Mouse (Mus musculus): ENCODE data around the gene Ddx10. TPM values are rescaled to one million over a fixed set of nuclear protein-coding genes. Genes with fewer than 3 reads are reported as not detected.

Ddx10 gene
- polyA plus RNA-seq, 1 experiment = 2.2 TPM

GRCm38 (mm10) chr9:53072088-53072487 lies 175.8 kb downstream of the Ddx10 start:
- H3K4me1 ChIP-seq (ENCODE audit: control insufficient read depth, insufficient read depth, low read length) = no peaks in the 10 kb centered on the region
- no peak overlapping the region for H3K4me3 ChIP-seq (ENCODE audit: insufficient read depth, low read depth, low read length)
- no peaks in the 10 kb centered on the region for H3K27me3 ChIP-seq (replicated peaks; ENCODE audit: control insufficient read depth, insufficient read depth, low read length)
- 82% methylated on average over 9 of the region's 9 CpGs for WGBS
- no peak overlapping the region for H3K27ac ChIP-seq (ENCODE audit: insufficient read depth, low read depth, low read length)
- DNase-seq = no peak
- no peaks in the 10 kb centered on the region for H3K36me3 ChIP-seq (ENCODE audit: control insufficient read depth, insufficient read depth, low read length)
- TF ChIP-seq POLR2A (IDR thresholded peaks at IDR 0.05; ENCODE audit: low read depth, low read length) (no peak), CTCF (conservative IDR thresholded peaks at IDR 0.05; ENCODE audit: insufficient read depth, insufficient read length, low read depth, low read length) (no peak)

- H3K27ac ChIP-seq (ENCODE audit: insufficient read depth, low read depth, low read length) = no peak overlapping the region
- H3K4me1 ChIP-seq (ENCODE audit: control insufficient read depth, insufficient read depth, low read length) = no peaks in the 10 kb centered on the region
- no peaks in the 10 kb centered on the region for H3K36me3 ChIP-seq (ENCODE audit: control insufficient read depth, insufficient read depth, low read length)
- no peaks in the 10 kb centered on the region for H3K27me3 ChIP-seq (replicated peaks; ENCODE audit: control insufficient read depth, insufficient read depth, low read length)
- no peak for DNase-seq
- 48% methylated on average over 12 of the region's 12 CpGs for whole genome bisulfite sequencing
- TF ChIP-seq CTCF (conservative IDR thresholded peaks at IDR 0.05; ENCODE audit: insufficient read depth, insufficient read length, low read depth, low read length) (no peak), POLR2A (IDR thresholded peaks at IDR 0.05; ENCODE audit: low read depth, low read length) (no peak)
- no peak overlapping the region for H3K4me3 ChIP-seq (ENCODE audit: insufficient read depth, low read depth, low read length)
These were observed 176.9 kb downstream of the Ddx10 start for GRCm38 (mm10) chr9:53070875-53071524.

- Histone ChIP-seq H3K27me3 (replicated peaks; ENCODE audit: control insufficient read depth, insufficient read depth, low read length) (no peaks in the 10 kb centered on the region), H3K4me3 (ENCODE audit: insufficient read depth, low read depth, low read length) (no peak overlapping the region), H3K4me1 (ENCODE audit: control insufficient read depth, insufficient read depth, low read length) (no peaks in the 10 kb centered on the region), H3K27ac (ENCODE audit: insufficient read depth, low read depth, low read length) (no peak overlapping the region), H3K36me3 (ENCODE audit: control insufficient read depth, insufficient read depth, low read length) (no peaks in the 10 kb centered on the region)
- no peak for DNase-seq
- TF ChIP-seq POLR2A (IDR thresholded peaks at IDR 0.05; ENCODE audit: low read depth, low read length) (no peak), CTCF (conservative IDR thresholded peaks at IDR 0.05; ENCODE audit: insufficient read depth, insufficient read length, low read depth, low read length) (no peak)
- 92% methylated on average over 5 of the region's 5 CpGs for WGBS
These were observed 179.7 kb downstream of the Ddx10 start for GRCm38 (mm10) chr9:53068166-53068565.

GRCm38 (mm10) chr9:53066428-53066827 lies 181.4 kb downstream of the Ddx10 start:
- DNase-seq = peak; percentile 8
- no peaks in the 10 kb centered on the region for H3K36me3 ChIP-seq (ENCODE audit: control insufficient read depth, insufficient read depth, low read length)
- H3K27me3 ChIP-seq (replicated peaks; ENCODE audit: control insufficient read depth, insufficient read depth, low read length) = no peaks in the 10 kb centered on the region
- no peak overlapping the region for H3K27ac ChIP-seq (ENCODE audit: insufficient read depth, low read depth, low read length)
- no peak overlapping the region for H3K4me3 ChIP-seq (ENCODE audit: insufficient read depth, low read depth, low read length)
- 39% methylated on average over 4 of the region's 4 CpGs for WGBS
- H3K4me1 ChIP-seq (ENCODE audit: control insufficient read depth, insufficient read depth, low read length) = no peaks in the 10 kb centered on the region
- no peak for TF ChIP-seq CTCF (conservative IDR thresholded peaks at IDR 0.05; ENCODE audit: insufficient read depth, insufficient read length, low read depth, low read length)
- TF ChIP-seq POLR2A (IDR thresholded peaks at IDR 0.05; ENCODE audit: low read depth, low read length) = no peak

- 20% methylated on average over 2 of the region's 2 CpGs for WGBS
- Histone ChIP-seq H3K4me1 (ENCODE audit: control insufficient read depth, insufficient read depth, low read length) (no peaks in the 10 kb centered on the region), H3K36me3 (ENCODE audit: control insufficient read depth, insufficient read depth, low read length) (no peaks in the 10 kb centered on the region), H3K4me3 (ENCODE audit: insufficient read depth, low read depth, low read length) (no peak overlapping the region), H3K27ac (ENCODE audit: insufficient read depth, low read depth, low read length) (peak overlapping the region; percentile 66), H3K27me3 (replicated peaks; ENCODE audit: control insufficient read depth, insufficient read depth, low read length) (no peaks in the 10 kb centered on the region)
- TF ChIP-seq CTCF (conservative IDR thresholded peaks at IDR 0.05; ENCODE audit: insufficient read depth, insufficient read length, low read depth, low read length) (no peak), POLR2A (IDR thresholded peaks at IDR 0.05; ENCODE audit: low read depth, low read length) (no peak)
- peak; percentile 41 for DNase-seq
These were observed 182.8 kb downstream of the Ddx10 start for GRCm38 (mm10) chr9:53065028-53065427.

- peak overlapping the region; percentile 66 for H3K27ac ChIP-seq (ENCODE audit: insufficient read depth, low read depth, low read length)
- H3K27me3 ChIP-seq (replicated peaks; ENCODE audit: control insufficient read depth, insufficient read depth, low read length) = no peaks in the 10 kb centered on the region
- no peak overlapping the region for H3K4me3 ChIP-seq (ENCODE audit: insufficient read depth, low read depth, low read length)
- H3K36me3 ChIP-seq (ENCODE audit: control insufficient read depth, insufficient read depth, low read length) = no peaks in the 10 kb centered on the region
- TF ChIP-seq CTCF (conservative IDR thresholded peaks at IDR 0.05; ENCODE audit: insufficient read depth, insufficient read length, low read depth, low read length) (no peak), POLR2A (IDR thresholded peaks at IDR 0.05; ENCODE audit: low read depth, low read length) (no peak)
- no peaks in the 10 kb centered on the region for H3K4me1 ChIP-seq (ENCODE audit: control insufficient read depth, insufficient read depth, low read length)
- WGBS = 62% methylated on average over 6 of the region's 6 CpGs
- peak; percentile 53 for DNase-seq
These were observed 183.3 kb downstream of the Ddx10 start for GRCm38 (mm10) chr9:53064531-53064930.

- WGBS = 66% methylated on average over 3 of the region's 3 CpGs
- no peak overlapping the region for H3K4me3 ChIP-seq (ENCODE audit: insufficient read depth, low read depth, low read length)
- no peaks in the 10 kb centered on the region for H3K27me3 ChIP-seq (replicated peaks; ENCODE audit: control insufficient read depth, insufficient read depth, low read length)
- no peaks in the 10 kb centered on the region for H3K4me1 ChIP-seq (ENCODE audit: control insufficient read depth, insufficient read depth, low read length)
- no peak for DNase-seq
- H3K27ac ChIP-seq (ENCODE audit: insufficient read depth, low read depth, low read length) = no peak overlapping the region
- no peaks in the 10 kb centered on the region for H3K36me3 ChIP-seq (ENCODE audit: control insufficient read depth, insufficient read depth, low read length)
- TF ChIP-seq CTCF (conservative IDR thresholded peaks at IDR 0.05; ENCODE audit: insufficient read depth, insufficient read length, low read depth, low read length) = no peak
These were observed 192.5 kb downstream of the Ddx10 start for GRCm38 (mm10) chr9:53055306-53055705.

Other genes starting within 250 kb of the Ddx10 start
- 1.8 and 2.1 TPM in 2 replicates for gene Exph5, start 53.6 kb upstream of the Ddx10 start, polyA plus RNA-seq (2012; rRNA removed)
- gene Kdelc2, start 136.0 kb upstream of the Ddx10 start, polyA plus RNA-seq (2012; rRNA removed) = 3.5 and 4.3 TPM in 2 replicates
- gene 4930550C14Rik, start 154.3 kb upstream of the Ddx10 start, polyA plus RNA-seq (2012; rRNA removed) = 1.0 and 1.8 TPM in 2 replicates